Mouse (Mus musculus): Measurements from ENCODE around the gene Prss28. TPM values are rescaled to one million over a fixed set of nuclear protein-coding genes. Genes with fewer than 3 reads are reported as not detected.

Prss28 gene
- polyA plus RNA-seq, 1 experiment from 2014 or later: not detected

- H3K4me2 ChIP-seq (ENCODE audit: low read length): no peak within 1 kb of the TSS
- no peak for ATAC-seq (ENCODE audit: insufficient number of reproducible peaks, insufficient read depth, low FRiP score, low read depth)
- H3K9ac ChIP-seq (ENCODE audit: low read length): no peak within 1 kb of the TSS
- no peaks in the 10 kb centered on the region; the same call in 1 of the 2 replicates for H3K27me3 ChIP-seq (ENCODE audit: control insufficient read depth, insufficient read depth, low read length)
- H3K9me3 ChIP-seq (ENCODE audit: control insufficient read depth, low read length): no peaks in the 10 kb centered on the region
- H3K4me3 ChIP-seq (ENCODE audit: control insufficient read depth in 1 of 2, insufficient read depth in 1 of 2, low read depth in 1 of 2, low read length in 2 of 2): no peak within 1 kb of the TSS
- 82% methylated on average over 4 of the region's 4 CpGs for WGBS
- no peak within 1 kb of the TSS for H3K27ac ChIP-seq (replicated peaks in 1 of 2; ENCODE audit: control insufficient read depth in 1 of 2, insufficient read depth in 1 of 2, low read depth in 2 of 2, low read length in 2 of 2)
- H3K36me3 ChIP-seq (ENCODE audit: control insufficient read depth, insufficient read depth, low read length): no peaks in the 10 kb centered on the region
- no peaks in the 10 kb centered on the region for H3K4me1 ChIP-seq (ENCODE audit: control insufficient read depth in 2 of 2, insufficient read depth in 2 of 2, low read length in 2 of 2)
Observed at GRCm38 (mm10) chr17:25345462-25345861, 37.0 kb downstream of the Prss28 start, which contains the start of gene Tpsab1. Gene Tpsab1, minus strand, starts transcription at chr17:25345562.

GRCm38 (mm10) chr17:25361291-25361690 lies 52.8 kb downstream of the Prss28 start:
- no peaks in the 10 kb centered on the region for H3K4me1 ChIP-seq (ENCODE audit: control insufficient read depth in 2 of 2, insufficient read depth in 2 of 2, low read length in 2 of 2)
- H3K27ac ChIP-seq (replicated peaks in 1 of 2; ENCODE audit: control insufficient read depth in 1 of 2, insufficient read depth in 1 of 2, low read depth in 2 of 2, low read length in 2 of 2): no peak overlapping the region
- no peak for ATAC-seq (ENCODE audit: insufficient number of reproducible peaks, insufficient read depth, low FRiP score, low read depth)
- H3K9me3 ChIP-seq (ENCODE audit: control insufficient read depth, low read length): no peaks in the 10 kb centered on the region
- WGBS: 57% methylated on average over 2 of the region's 2 CpGs
- no peak overlapping the region for H3K9ac ChIP-seq (ENCODE audit: low read length)
- H3K4me2 ChIP-seq (ENCODE audit: low read length): no peak overlapping the region
- no peaks in the 10 kb centered on the region for H3K36me3 ChIP-seq (ENCODE audit: control insufficient read depth, insufficient read depth, low read length)
- 0 out of 2 replicates have a peak, but pooled peaks cover 4% of the 10 kb centered on the region for H3K27me3 ChIP-seq (ENCODE audit: control insufficient read depth, insufficient read depth, low read length)
- H3K4me3 ChIP-seq (ENCODE audit: control insufficient read depth in 1 of 2, insufficient read depth in 1 of 2, low read depth in 1 of 2, low read length in 2 of 2): no peak overlapping the region

Other genes starting within 250 kb of the Prss28 start
- 19.5 and 23.4 TPM in 2 replicates for gene Tmem204, start 225.1 kb upstream of the Prss28 start, polyA plus RNA-seq (2014; fragmentation: Nextera tagmentation; extraction: Ambion mirVana)
- gene Telo2, start 192.7 kb upstream of the Prss28 start, polyA plus RNA-seq (2014; fragmentation: Nextera tagmentation; extraction: Ambion mirVana): 19.3 and 27.8 TPM in 2 replicates
- gene Ptx4, start 187.9 kb upstream of the Prss28 start, polyA plus RNA-seq (2014; fragmentation: Nextera tagmentation; extraction: Ambion mirVana): 0.14 and 0.44 TPM in 2 replicates
- gene Clcn7, start 175.3 kb upstream of the Prss28 start, polyA plus RNA-seq (2014; fragmentation: Nextera tagmentation; extraction: Ambion mirVana): 16.4 and 17.2 TPM in 2 replicates
- gene Ccdc154, start 146.2 kb upstream of the Prss28 start, polyA plus RNA-seq (2014; fragmentation: Nextera tagmentation; extraction: Ambion mirVana): not detected in 2 replicates
- gene Gm38655, start 133.2 kb upstream of the Prss28 start, polyA plus RNA-seq (2014; fragmentation: Nextera tagmentation; extraction: Ambion mirVana): not detected in 2 replicates
- gene BC003965, start 124.1 kb upstream of the Prss28 start, polyA plus RNA-seq (2014; fragmentation: Nextera tagmentation; extraction: Ambion mirVana): 22.5 and 25.1 TPM in 2 replicates
- gene Unkl, start 120.2 kb upstream of the Prss28 start, polyA plus RNA-seq (2014; fragmentation: Nextera tagmentation; extraction: Ambion mirVana): 2.2 and 2.7 TPM in 2 replicates
- 23.8 and 25.9 TPM in 2 replicates for gene Gnptg, start 68.5 kb upstream of the Prss28 start, polyA plus RNA-seq (2014; fragmentation: Nextera tagmentation; extraction: Ambion mirVana)
- gene Tsr3, start 68.5 kb upstream of the Prss28 start, polyA plus RNA-seq (2014; fragmentation: Nextera tagmentation; extraction: Ambion mirVana): 25.3 TPM in 2 replicates
- gene Baiap3, start 52.3 kb upstream of the Prss28 start, polyA plus RNA-seq (2014; fragmentation: Nextera tagmentation; extraction: Ambion mirVana): 0.76 TPM in 1 of 2 replicates, not detected in the other
- gene Ube2i, start 34.0 kb upstream of the Prss28 start, polyA plus RNA-seq (2014; fragmentation: Nextera tagmentation; extraction: Ambion mirVana): 341 and 365 TPM in 2 replicates
- 0.16 and 0.27 TPM in 2 replicates for gene Prss34, start 10.3 kb upstream of the Prss28 start, polyA plus RNA-seq (2014; fragmentation: Nextera tagmentation; extraction: Ambion mirVana)
- gene Prss29, start 10.0 kb downstream of the Prss28 start, polyA plus RNA-seq (2014; fragmentation: Nextera tagmentation; extraction: Ambion mirVana): not detected in 2 replicates
- 0.18 TPM in 1 of 2 replicates, not detected in the other for gene Tpsab1, start 36.9 kb downstream of the Prss28 start, polyA plus RNA-seq (2014; fragmentation: Nextera tagmentation; extraction: Ambion mirVana)
- 1.4 and 1.7 TPM in 2 replicates for gene Tpsb2, start 57.7 kb downstream of the Prss28 start, polyA plus RNA-seq (2014; fragmentation: Nextera tagmentation; extraction: Ambion mirVana)
- gene Tpsg1, start 60.6 kb downstream of the Prss28 start, polyA plus RNA-seq (2014; fragmentation: Nextera tagmentation; extraction: Ambion mirVana): 0.57 and 0.74 TPM in 2 replicates
- 8.8 and 9.9 TPM in 2 replicates for gene Cacna1h, start 125.1 kb downstream of the Prss28 start, polyA plus RNA-seq (2014; fragmentation: Nextera tagmentation; extraction: Ambion mirVana)
- 0.47 and 0.55 TPM in 2 replicates for gene Tekt4, start 146.0 kb downstream of the Prss28 start, polyA plus RNA-seq (2014; fragmentation: Nextera tagmentation; extraction: Ambion mirVana)
- gene Sstr5, start 188.6 kb downstream of the Prss28 start, polyA plus RNA-seq (2014; fragmentation: Nextera tagmentation; extraction: Ambion mirVana): 0.16 and 0.18 TPM in 2 replicates

All from heart, embryonic 14.5 days (tissue).